Mouse (Mus musculus) layer of hippocampus, adult 9-10 months (tissue): ENCODE results near the gene Sox1.

Source experiments
- DNase-seq: peaks from one replicate; pipeline ENCODE4 v3.0.0; 2022; ENCODE audit warnings: low spot score

Gene Sox1

GRCm38 (mm10) chr8:12395071-12396031, at the start of gene Sox1:
TSS of gene Sox1 (plus strand) at chr8:12395295.
- DNase-seq: no peak

DNA sequence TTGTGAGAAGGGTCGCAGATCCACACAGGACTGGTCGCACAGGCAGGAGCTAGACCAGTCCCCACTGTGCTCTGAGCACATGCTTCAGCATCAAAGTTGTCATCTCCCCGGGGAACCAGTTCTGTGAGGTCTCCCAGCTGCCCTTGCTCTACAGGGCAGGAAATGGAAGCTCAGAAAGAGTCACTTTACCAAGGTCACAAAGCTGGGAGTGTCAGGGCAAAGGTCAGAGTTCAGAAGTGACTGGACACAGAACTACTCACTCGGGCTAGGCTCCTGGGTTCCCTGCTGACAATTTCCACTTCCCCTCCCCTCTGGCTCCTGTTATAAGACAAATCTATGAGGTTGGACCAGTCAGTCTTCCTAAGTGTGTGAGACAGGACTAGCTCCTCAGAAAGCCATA, 49.2 kb upstream of the Sox1 start:
- DNase-seq: no peak

DNA sequence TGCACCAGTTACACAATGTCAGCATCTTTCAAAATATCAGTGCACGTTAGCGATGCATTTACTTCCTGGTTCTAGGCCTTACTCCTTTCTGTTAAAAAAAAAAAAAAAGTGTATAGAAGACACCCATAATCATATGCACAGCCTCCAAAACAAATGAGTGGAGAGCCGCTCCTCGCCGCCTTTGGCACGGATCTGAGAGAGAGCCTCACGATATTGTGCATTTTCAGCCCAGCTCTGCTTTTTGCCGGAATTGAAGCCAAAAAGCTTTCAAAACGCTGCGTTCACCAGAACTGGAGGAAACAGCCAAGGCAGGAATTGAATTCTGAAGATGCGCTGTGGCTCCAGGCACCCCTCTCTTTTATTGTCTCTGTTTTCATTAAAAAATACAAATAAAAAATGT, 48.2 kb upstream of the Sox1 start:
- no peak for DNase-seq

- no peak for DNase-seq
Observed at GRCm38 (mm10) chr8:12348306-12348705, 46.8 kb upstream of the Sox1 start.

DNA sequence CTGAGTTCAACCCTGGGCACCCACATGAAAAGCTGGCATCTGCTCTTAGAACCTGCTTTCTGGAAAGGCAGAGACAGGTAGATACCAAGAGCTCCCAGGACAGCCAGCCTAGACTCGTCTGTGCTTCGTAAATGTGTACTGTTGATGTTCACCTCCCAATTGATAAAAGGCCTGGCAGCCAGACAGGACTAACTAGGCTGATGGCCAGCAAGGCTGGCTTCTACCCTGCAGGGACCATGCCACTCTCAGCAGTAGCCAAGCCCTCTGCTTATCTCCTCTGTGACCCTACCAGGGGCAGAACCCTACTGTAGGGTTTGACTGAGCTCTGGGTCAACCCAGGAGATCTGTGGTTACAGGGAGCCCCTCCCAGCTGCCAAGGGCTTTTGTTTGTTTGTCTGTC, 45.5 kb upstream of the Sox1 start:
- DNase-seq: no peak

DNA sequence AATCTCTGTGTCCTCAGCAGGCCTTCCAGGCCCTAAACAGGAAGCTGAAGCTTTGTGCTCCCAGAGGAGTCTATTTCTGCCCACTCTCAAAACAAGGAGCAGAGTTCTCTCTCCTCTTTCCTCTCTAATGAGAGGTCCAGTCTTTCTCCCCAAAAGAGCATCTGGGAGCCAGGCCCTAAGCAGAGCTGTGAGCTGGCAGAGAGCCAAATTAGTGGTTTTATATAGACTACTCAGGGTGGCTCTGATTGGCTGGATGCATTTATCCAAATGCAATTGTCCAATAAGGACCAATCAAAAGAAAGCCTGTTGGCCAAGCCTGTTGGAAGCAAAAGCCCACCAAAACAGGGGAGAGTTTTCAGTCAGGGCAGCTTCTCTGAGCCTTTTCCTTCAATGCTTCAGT, 44.0 kb upstream of the Sox1 start:
- no peak for DNase-seq

- DNase-seq: no peak
Observed at GRCm38 (mm10) chr8:12354406-12355025, 40.6 kb upstream of the Sox1 start.

GRCm38 (mm10) chr8:12368161-12368560, 26.9 kb upstream of the Sox1 start:
- DNase-seq: no peak

GRCm38 (mm10) chr8:12368856-12369255, 26.2 kb upstream of the Sox1 start:
- DNase-seq: no peak

DNA sequence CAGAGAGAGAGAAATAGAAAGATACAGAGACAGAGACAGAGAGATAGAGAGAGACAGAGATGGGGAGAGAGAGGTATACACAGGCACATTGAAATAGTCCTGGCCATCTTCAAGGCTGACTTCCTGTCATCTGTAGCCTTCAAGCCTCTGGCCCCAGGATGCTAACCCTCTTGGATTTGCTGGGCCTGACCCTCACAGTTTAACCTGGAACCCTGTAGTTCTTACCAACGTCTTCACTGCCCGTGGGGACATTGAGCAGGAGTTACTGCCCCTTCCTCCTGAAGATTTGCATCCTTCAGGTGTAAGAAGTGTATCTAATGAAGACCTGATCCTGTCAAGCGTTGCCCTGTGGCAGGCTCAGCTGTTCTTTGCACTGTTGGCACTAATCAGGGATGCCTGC, 14.0 kb upstream of the Sox1 start:
- DNase-seq: no peak

DNA sequence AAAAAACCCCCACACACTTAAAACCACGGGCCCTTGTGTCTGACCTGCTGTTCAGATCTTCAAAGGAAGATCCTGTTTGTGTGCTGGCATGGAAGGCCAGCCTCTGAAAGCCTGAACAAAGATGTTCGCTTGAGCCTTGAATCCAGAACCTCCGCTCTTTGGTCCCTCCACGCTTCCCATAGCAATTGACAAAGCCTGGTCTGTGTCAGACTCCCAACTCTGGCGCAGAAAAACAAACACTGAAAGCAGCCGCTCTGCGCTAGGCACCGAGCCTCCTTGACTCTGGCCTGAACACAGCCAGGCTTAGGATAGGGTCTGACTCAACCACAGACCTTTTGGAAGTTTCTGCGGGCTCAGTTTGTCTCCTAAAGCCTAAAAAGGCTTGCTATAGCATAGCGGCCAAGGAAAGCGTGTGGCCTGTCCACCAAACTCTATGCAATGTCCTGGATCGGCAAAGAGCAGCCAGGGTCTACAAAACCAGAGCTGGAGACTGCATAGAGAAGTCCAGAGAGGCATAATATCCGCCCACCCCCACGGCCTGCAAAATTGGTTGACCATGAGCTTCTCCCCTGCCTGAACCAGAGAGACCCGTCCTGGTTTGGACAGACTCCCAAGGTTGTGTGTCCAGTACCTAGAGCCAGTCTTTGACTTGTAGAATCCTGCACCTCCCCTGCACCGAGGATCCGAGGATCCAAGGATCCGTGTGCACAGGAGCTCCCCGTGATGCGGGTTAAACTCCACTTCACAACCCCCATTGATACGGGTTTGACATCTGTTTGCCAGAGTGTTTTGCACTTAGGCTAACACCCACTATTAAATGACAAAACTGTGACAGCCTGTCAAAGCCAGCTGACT, 12.2 kb upstream of the Sox1 start:
- no peak for DNase-seq

GRCm38 (mm10) chr8:12383979-12384890, 10.9 kb upstream of the Sox1 start:
- DNase-seq: no peak

DNA sequence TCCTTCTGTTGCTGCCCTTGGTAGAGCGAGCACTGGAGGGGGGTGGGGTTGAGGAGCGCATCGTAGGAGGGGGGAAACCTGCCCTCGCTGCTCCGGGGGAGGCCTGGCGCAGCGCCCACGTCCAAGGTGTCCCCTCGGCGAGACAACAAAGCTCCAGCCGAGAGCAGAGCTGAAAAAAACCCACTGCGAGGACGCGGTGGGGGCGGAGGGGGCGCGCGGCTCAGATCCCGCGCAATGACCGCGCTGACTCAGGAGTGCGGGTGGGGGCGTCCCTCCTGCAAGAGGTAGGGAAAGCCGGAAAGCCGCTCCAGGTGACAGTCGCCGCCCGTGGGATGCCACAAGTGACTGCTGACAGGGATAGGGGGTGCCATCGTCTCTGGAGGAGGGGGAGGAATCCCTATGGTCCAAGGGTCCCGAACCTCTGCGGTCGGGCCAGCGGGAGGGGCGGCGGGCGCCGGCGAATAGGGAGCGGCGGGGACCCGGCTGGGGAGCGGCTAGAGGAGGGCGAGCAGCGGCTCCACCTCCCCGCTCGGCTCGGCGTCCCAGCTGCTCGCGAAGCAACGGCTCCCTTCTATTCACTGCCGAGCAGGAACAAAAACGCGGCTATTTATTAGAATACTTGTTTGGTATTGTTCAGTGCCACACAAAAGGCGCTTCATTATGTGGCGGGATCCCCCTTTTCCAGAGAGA, 10.0 kb upstream of the Sox1 start:
- DNase-seq: no peak

DNA sequence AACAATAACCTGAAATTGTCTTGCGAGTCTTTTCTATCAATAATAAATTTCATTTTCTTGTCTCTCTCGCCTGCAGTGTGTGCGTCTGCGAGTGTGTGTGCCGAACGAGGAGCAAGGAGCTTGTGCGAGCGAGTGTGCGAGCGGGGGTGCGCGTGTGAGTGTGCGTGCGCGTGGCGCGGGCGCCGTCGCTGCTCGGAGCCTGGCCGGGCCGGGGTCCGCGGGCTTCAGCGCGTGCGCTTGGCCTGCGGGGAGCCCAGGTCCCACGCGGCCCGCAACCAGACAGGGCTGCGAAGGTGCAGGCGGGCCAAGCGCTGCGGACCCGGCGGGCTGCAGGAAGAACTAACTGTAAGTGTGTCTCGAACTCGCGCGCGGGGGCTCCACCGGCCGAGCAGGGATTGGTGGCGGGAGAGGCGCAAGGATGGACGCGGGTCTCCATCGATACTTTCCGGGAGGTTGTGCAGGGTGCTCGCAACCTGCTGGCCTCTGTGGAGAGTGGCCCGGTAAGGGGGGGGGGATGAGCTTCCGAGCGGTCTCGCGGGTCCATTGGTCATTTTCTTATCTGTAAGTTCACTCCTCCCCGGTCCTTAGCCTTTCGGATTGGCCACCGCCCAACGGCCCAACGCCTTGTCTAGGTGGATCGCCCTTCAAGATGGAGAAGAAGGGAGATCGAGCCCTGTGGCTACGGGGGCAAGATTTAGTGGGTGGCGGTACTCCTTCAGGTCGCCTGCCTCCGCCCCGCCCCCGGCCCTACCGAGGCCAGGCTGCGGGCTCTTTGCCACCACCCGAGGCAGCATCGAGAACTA, 9.2 kb upstream of the Sox1 start:
- no peak for DNase-seq

GRCm38 (mm10) chr8:12386530-12387222, 8.4 kb upstream of the Sox1 start:
- no peak for DNase-seq

- no peak for DNase-seq
Observed at GRCm38 (mm10) chr8:12387223-12387860, 7.8 kb upstream of the Sox1 start.

GRCm38 (mm10) chr8:12387901-12388300, 7.2 kb upstream of the Sox1 start:
- no peak for DNase-seq

- no peak for DNase-seq
Observed at GRCm38 (mm10) chr8:12388390-12389115, 6.5 kb upstream of the Sox1 start.
